Mouse (Mus musculus): ENCODE data around the gene Ppp3r1.
"Not testable (repeated sequence)": the region's sequence is repeated elsewhere in the genome, so short reads cannot be mapped to it uniquely, and the experiment has no call there.

Ppp3r1 gene

GRCm38 (mm10) chr11:17200936-17201335 is 41.9 kb downstream of the Ppp3r1 start:
- DNase-seq = no peak

- DNase-seq = no peak
Observed at GRCm38 (mm10) chr11:17202481-17202880, 43.4 kb downstream of the Ppp3r1 start.

GRCm38 (mm10) chr11:17211258-17212140 is 52.4 kb downstream of the Ppp3r1 start, which contains the start of gene Pno1:
TSS of gene Pno1 (minus strand) at chr11:17211568.
- DNase-seq = peak; percentile 96

GRCm38 (mm10) chr11:17212141-17212495 is 53.1 kb downstream of the Ppp3r1 start:
- DNase-seq = no peak

GRCm38 (mm10) chr11:17212903-17213509 is 53.9 kb downstream of the Ppp3r1 start:
- peak; percentile 6 for DNase-seq

- no peak for DNase-seq
Observed at GRCm38 (mm10) chr11:17215475-17215874, 56.4 kb downstream of the Ppp3r1 start.

GRCm38 (mm10) chr11:17221126-17221525 is 62.1 kb downstream of the Ppp3r1 start:
- no peak for DNase-seq

- no peak for DNase-seq
Observed at GRCm38 (mm10) chr11:17232792-17233191, 73.7 kb downstream of the Ppp3r1 start.

GRCm38 (mm10) chr11:17236449-17237037 is 77.5 kb downstream of the Ppp3r1 start:
- no peak for DNase-seq

GRCm38 (mm10) chr11:17238598-17238997 is 79.5 kb downstream of the Ppp3r1 start:
- not testable (repeated sequence) for DNase-seq

GRCm38 (mm10) chr11:17248715-17249114 is 89.7 kb downstream of the Ppp3r1 start:
- no peak for DNase-seq

Data from liver (tissue).